Mouse (Mus musculus): ENCODE measurements at regions not wholly inside any gene's neighbourhood (a gene's known extent, or its start where the extent isn't known, plus 50 kb on each side); places are given as distances from the start of the nearest gene placed in this dataset.

GRCm38 (mm10) chr13:78641687-78642442 lies 442.3 kb upstream of the Nr2f1 start:
- no peak for TF ChIP-seq CTCF (IDR thresholded peaks at IDR 0.05)
- no peak for TF ChIP-seq EP300 (IDR thresholded peaks at IDR 0.05)
